Mouse (Mus musculus) CD8-positive naive resting alpha-beta T cell, adult 2 months (primary cell): ENCODE data around the gene Ankrd9.

Experiments used
- DNase-seq, 2 experiments: peaks; one replicate each; pipeline ENCODE4 v3.0.0; 2022; ENCODE audit warnings: low read depth in 2 of 2, low spot score in 2 of 2

The Ankrd9 gene

DNA sequence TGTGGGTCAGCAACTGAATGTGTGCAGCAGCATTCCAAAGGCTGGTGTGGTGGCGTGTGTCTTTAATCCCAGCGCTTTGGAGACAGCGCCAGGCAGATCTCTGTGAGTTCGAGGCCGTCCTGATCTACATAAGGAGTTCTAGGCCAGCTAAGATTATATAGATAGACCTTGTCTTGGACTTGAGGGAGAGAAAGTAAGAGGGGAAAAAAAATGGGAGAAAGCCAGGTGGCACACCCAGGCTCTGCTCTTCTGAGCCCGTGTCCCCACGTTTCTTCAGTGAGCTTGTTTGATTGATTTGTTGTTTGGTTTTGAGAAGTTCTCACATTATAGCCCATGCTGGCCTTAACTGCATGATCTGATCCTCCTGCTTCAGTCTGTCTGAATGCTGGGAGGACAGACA lies 11.7 kb upstream of the Ankrd9 start:
- DNase-seq, result no peak

DNA sequence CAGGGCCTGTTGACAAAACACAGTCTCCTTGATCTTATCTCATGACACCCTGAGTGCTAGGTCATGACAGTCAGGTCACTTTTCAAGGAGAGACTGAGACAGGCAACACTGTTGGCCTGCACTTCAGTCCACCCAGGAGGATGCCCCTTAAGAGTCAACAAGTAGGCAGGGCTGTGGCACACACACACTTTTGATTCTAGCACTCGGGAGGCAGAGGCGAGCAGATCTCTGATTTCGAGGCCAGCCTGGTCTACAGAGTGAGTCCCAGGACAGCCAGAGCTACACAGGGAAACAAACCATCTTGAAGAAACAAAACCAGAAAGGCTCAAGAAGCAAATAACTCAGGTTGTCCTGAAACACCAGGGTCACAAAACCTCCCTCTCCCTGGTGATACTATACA lies 10.6 kb upstream of the Ankrd9 start:
- no peak for DNase-seq

DNA sequence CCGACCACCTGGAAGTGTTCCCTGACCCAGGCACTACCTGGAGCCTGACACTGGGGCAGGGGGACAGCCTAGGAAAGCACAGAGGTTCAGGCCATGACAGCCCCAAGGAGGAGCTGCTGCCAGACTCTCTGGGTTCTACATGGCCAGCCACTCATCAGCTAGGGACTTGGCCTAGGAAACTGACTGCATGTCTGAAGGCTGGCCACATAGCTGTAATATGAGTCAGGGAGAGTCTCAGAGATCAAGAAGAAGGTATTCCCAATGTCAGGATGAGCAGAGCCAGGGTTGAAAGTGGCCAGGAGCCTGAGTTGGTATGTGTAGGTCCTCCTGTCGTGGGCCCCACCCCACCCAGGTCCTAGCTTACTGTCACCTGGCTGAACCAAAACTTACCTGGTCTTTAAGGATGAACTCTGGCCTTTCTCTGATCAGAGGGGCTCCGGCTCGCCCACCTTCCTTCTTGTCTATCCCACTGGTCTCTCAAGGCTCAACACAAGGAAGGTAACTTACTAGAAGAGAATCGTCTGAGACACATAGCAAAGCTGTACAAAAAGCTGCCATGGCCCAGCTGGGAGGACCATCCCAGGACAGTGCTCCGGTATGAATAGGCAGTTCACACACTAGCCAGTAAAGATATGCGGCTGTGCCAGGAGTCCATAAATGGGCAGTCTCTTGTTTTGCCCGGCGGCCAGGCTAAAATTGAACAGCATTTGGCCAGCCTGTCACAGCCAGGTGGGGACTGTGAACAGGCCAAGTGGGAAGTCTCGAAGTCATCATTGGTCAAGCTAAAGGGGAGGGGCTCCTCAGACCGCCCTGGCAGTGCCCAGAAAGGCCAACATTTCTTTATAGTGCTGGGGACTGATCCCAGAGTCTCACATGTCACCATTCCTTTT lies 7.9 kb upstream of the Ankrd9 start:
- DNase-seq, result no peak

DNA sequence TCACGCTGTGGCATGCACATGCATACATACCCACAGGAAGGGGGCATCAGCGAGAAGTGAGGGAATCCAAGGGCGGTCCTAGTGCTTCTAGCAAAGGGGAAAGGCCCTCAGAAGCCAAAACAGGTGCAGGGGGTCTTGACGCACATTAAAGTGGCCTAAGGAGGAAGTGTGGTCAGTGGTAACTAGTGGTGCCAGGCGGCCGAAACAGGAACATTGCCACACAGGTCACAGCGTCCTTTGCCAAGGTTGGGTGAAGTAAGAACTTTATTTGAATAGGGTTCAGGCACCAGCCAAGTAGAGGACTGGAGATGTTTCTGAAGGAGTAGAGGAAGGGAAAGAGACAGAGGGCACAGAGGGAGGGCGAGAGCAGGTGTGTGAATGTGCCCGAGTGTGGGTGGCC lies 6.3 kb upstream of the Ankrd9 start:
- no peak for DNase-seq

DNA sequence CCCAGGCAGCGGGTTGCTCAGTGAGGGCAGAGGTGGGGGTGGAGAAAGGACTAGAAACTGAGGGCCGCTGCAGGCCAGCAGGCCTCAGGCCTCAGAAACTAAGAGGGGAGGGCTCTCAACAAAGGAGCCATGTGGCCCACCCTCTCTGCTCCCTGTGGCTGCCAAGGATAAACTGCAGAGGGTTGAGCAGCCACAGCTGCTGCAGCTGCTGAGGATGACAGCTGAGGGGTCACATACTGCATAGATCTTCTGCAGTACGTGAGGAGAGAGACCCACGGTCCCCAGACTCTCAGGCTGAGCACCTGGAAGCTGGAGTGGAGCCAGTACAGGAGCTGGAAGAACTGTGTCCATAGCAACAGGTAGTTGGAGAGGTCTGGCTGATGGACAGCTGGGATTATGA lies 5.8 kb upstream of the Ankrd9 start:
- DNase-seq, result no peak

DNA sequence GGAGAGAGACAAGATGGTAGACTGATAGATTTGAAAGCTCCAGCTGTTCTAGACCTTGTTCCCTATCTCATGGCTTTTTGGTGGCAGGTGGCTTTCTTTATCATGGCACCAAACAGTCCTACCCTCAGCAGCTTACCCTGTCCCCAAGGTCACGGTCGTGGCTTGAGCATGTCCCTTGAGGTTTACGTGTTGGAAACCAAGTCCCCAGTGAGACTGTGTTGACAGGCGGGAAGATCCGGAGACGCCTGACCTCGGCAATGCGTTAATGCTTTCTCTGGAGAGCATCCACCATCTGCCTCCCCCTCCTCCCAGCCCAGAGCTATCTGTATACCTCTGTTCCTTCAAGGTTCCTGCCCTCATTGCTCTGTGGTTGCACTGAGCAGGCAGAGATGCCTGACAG lies 4.9 kb upstream of the Ankrd9 start:
- DNase-seq, result no peak

DNA sequence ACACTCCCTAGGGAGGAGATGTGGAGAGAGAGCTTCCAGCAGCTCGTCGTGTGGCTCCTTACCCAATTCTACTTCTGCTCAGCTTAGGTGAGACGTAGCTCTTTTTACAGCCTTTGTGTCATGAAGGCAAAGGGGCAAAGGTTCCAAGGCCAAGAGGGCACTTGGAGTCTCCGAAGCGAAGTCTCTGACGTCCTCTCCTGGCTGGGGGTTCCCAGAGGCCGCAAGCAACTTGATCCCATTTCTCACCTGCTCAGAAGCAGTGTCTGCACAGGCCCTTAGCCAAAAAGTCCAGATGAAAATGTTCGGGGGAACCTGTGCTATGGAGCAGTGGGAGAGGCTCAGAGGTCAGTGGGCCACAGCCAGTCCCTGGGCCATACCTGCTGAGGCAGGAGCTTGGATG lies 4.2 kb upstream of the Ankrd9 start:
- no peak for DNase-seq

DNA sequence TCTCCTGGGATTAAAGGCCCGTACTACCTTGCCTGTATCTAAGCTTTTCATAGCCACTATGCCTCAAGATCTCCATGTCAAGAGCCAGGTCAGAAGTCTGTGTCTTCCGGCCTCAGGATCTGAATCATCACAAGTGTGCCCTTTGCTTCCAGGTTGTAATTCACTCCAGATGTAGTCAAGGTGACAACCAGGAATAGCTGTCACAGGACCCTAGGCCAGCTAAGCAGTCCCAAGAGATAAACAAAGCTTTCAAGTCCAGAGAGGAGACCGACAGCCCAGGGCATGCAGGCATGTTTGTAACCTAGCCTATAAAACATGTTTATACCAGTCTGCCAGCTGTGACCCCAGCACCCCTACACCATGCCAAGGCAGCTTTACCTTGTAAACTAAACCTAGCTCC lies 2.9 kb upstream of the Ankrd9 start:
- DNase-seq, result no peak

DNA sequence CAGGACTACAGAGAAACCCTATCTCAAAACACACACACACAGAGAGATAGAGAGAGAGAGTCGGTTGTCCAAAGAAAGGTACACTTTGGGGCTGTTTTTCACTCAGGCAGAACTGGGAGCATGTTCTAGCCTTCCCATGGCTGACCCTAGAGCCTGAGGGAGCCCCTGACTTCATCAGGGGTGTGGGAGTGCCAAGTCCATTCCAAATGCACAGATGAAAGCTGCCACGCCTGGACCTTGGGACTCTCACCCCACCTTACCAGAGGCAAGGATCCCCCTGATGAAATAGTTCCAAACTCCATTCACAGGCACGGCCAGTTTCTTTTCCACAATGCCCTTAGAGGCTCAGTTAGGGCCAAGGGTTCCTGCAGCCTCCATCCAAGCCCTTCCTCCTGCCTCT lies 968 bp upstream of the Ankrd9 start:
- DNase-seq, result no peak

DNA sequence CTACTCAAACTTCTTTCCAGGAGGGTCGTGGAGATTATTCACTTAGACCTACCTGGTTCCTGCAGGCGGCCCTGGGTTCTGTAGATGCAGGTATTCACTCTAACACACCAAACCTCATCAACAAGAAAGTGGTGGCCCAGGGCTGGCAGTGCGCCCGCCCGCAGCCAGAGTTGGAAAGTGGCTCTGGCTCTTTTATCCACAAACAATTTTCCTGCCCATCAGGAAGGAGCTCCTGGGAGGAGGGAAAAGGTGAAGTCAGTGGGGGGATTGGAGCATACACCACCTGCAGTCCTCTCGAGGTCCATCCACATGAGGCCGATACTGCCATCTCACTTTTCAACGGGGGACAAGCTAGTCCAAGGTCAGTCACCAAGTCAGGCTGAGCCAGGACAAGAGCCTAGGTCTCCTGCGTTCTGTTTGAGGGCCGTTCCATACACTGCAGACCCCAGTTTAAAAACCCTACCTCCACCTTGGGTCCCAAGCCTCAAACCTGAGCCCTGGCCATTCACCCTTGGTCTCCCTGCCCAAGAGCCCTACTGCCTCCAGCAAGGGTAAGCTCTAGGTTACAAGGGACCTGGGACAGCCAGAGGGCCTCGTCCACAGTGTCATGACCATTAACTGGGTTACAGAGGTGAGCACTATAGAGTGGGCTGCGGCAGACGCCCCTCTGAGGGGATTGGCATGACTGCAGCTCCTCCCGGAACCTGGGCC lies 789 bp downstream of the Ankrd9 start:
- peak in 1 of 2 experiments; percentile 2 for DNase-seq

DNA sequence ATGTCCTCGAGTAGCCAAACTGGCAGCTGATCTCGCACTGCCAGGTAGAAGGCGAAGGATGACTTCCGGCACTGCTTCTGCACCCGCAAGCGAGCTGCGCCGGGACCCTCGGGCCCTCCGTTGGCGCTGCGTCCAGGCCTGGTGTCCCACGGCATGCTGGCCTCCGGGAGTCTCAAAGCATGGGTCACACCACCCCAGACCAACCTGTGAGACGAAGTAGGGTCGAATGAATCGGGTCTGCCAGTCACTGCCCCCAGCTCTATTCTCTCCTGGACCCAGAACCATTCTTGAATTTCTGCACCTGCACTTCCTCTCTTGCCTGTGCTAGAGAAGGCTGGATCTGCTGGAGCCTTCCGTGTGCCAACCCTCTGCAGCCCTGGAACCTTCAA lies 1.5 kb downstream of the Ankrd9 start:
- no peak for DNase-seq

DNA sequence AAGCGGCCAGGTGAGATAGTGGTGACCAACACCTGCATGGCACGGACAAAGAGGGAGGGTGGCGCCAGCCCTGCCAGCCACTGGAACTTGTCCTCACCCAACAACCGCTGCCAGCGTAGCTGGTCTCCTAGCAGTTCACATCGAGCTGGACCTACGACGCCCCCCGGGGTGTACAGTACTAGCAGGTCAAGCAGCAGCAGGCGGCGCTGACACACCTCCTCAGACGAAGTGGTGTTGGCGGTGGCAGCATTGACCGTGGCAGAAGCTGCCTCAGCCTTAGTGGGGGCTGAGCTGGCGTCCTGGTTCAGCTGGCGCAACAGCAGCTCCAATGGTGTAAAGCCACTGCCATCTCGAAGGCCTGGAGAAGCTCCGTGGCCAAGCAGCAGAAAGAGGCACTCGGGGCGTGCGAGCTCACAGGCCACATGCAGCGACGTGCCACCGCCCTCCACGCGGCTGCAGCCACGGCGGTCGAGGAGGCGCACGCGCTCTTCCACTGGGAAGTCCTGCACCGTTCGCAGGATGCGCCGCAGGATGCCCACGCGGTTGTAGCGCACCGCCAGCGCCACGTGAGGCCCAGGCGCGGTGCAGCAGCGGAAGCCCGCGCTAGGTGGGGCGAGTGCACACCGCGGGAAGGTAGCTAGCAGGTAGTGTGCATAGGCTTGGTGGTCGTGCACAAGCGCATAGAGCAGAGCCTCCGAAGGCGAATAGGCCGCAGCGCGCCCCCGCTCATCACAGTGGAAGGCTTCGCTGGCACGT lies 2.1 kb downstream of the Ankrd9 start:
- DNase-seq, result no peak

DNA sequence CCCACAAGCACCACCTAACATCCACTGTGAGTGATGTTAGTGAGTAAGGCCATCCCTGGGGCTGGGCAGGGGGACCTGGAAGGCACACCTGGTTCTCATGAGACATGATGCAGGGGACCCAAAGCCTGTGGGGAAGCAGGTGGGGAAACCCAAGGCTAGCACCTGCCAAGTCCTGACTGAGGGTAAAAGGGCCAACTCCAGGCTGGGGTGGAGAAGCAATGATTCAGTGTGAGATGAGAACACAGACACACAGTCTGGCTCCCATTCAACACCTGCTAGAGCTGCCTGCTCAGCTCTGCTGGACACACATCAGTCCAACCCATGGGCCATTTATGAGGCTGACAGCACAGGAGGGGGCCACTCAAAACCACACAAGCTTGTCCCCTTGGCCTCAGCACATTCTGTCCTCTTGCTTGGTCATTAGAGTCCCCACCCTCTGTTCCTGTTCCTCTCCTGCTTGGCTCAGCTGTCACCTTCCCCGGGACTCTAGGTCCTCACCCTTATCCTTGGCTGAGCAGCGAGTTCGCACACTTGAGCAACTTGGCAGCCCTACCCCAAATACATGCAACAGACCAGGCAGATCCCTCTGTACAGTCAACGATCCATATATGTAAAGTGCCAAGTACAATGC lies 2.9 kb downstream of the Ankrd9 start:
- no peak for DNase-seq

DNA sequence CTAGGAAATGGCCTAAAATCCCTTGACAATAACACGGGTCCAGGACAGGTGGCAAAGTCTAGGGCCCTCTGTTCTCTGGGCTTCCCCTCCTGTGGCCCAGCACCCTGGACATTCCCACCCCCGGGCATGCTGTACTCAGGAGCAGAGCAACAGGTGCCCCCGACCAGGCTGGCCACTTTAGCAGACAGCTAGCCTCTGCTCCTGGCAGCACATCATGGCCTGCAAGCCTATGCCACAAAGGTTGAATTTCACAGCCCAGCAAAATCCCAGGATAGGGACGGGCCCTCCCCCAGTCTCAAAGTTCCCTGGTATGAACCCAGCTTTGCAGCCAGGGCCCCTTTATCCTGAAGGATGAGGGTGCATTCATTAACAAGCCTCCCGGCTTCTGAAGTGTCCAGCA lies 3.5 kb downstream of the Ankrd9 start:
- DNase-seq, result no peak

DNA sequence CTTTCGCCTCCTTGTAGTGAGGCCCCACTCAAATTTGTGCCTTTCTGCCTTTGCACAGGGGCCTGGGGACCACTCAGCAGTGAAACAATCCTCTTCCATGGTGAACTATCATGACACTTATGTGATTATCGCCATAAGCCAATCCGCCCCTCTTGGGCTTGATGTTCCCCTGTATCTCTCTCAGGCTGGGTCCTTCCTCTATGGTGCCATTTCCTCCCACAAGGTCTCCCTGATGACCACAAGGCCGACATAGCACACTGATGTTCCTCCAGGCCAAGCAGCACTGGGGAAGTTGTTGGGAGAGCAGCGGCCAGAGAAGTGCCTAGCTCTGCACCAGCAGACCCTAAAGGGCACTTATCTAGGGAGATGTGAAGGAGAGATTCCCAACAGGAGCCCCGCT lies 4.1 kb downstream of the Ankrd9 start:
- no peak for DNase-seq

DNA sequence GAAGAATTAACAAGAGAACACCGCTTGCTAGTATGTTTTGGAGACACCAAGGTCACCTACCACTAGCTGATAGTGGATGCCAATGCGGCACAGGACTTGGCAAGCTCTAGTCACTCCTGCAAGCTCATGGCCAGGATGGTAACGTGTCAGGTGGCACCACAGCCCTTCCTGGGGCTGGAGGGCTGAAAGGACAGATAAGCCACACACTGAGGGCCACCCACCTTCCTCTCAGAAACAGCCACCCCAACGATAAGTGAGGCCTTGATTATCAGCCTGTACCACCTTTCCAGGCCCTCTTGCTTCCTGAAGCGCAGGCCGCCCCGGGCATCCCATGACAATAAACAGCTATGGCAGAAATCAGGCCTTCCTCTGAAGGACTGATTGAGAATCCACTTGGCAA lies 4.5 kb downstream of the Ankrd9 start:
- no peak for DNase-seq

DNA sequence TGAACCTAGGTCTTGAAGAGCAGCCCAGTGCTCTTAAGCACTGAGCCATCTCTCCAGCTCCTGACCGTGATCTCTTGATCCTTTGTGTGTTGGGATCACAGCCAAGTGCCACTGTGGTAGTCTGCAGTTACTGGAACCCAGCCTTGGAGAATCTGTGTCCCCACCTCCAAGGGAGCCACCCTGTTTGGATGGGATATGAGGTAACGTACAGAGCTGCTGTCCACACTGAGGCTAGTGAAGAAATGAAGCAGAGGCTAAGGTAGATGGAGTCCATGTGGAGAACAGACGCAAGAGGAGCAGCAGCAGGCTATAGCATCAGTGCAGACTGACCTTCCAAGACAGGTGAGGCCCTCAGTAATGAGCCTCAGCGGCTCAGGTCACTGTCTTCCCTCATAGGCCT lies 5.0 kb downstream of the Ankrd9 start:
- DNase-seq, result no peak

DNA sequence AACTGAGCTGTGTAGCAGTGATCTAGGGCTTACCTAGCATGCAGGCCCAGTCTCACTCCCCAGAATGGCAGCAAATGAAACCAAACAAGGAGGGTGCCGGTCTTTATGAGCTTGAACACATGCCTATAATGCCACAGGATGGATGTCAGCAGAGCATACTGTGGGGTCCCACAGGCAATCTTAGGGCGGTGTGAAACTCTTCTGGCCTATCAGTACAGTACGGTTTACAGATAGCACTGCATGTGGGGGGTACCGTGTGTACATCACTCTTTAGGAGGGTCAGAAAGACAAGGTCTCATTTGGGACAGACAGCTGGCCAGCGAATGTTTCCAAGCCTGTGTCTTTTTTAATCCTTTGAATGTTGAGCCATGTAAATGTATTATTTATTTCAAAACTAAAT lies 6.9 kb downstream of the Ankrd9 start:
- no peak for DNase-seq

DNA sequence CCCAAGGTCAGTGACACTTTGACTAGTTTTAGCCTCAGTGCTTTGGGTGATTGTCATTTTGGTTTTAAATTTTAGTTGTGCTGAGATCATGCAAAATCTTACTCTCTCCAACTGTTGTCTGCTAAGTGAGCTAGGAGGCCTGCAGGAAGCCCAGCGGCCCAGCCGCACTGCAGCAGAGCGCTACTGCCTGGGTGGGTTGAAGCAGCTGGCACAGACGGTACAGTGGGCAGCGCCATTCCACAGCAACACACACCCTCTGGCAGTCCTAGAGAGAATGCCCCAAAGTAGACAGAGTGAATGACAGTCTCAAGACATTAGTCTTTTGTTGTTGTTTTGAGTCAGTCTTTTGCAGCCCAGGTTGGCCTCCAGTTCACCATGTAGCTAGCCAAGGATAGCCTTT lies 8.4 kb downstream of the Ankrd9 start:
- DNase-seq, result no peak

DNA sequence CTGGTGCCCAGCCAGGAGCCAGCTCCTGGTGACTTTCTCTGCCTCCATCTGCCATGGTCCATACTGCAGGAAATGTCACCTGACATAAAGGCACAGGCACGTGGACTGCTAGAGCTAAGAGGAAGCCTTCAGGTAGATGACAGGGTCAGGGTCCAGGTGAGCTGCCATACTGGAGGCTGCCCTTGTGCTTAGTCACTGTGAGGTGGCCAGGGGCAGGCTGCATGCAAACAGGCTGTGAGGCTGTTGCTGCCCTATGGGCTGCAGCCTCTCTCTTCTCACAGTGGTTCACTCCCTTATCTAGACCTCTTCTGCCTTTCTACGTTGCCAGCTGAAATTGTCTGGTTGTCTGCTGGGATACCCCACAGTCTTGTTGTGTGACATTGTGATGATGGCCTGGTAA lies 11.7 kb downstream of the Ankrd9 start:
- no peak for DNase-seq

DNA sequence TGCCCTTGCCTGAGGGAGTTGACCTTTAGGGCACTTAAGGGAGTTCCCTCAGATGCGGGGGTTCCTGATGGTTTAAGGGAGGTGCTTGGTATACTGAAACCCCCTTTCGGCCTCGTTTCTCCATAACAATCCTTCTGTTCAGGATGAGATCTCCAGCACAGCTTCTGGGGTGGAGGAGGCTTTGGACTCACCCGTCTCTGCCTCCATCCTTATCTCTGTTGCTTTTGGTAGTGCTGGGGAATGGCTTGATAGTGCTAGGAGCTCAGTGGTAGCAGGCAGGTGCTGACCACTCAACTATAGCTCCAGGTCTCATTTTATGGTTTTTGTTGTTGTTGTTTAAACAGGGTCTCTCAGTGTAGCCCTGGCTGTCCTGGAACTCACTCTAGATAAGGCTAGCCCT lies 12.8 kb downstream of the Ankrd9 start:
- DNase-seq, result no peak

DNA sequence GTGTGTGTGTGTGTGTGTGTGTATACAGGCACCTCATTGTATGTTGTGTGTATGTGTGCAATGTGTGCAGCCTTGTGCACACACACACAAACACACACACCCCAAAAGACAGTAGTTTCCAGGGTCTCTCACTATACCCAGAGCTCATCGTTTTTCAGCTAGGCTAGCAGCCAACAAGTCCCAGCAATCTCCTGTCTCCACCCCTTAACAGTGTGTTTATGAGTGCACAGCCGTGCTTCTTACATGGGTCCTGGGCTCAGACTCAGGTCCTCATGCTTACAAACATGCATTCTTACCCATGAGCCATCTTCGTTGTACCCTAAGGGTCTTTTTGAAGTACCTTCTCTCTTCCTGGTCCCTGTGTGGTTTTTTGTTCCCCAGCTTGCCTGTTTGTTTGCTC lies 13.3 kb downstream of the Ankrd9 start:
- no peak for DNase-seq
